Mouse (Mus musculus) hindlimb bud, embryonic 11.5 days (tissue): Measurements from ENCODE around the gene Asic1.
"Not testable (repeated sequence)": the region's sequence is repeated elsewhere in the genome, so short reads cannot be mapped to it uniquely, and the experiment has no call there.

ENCODE experiments used
- DNase-seq: peaks from one replicate; pipeline ENCODE4 v3.0.0-alpha.2; 2012; ENCODE audit warnings: low read depth, low spot score; ENCODE audit errors: extremely low spot score

Asic1 gene

DNA sequence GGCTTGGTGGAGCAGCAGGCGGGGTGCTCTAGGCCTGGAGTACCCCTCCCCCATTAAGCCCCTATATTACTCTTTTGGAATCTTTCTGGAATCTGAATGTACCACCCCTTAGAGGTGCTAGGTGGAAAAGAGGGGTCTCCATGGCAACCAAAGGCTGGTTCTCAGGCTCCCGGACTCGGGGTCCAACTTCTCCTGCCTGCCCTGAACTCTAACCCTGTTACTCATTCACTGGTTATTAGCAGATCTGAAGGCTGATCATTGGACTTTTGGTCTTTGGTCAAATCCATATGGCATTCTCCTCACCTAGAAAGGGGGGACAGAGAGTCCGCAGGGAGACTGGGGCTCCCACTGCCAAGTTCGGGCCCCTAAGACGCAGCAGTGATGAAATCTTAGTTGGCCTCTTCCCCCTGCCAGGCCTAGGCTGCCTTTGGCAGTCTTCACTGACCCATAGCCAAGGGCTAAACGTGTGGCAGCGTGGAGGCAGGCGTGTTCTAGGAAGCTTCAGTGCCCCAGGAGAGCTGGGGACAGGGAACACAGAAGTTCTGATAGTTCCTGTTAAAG lies 48.4 kb downstream of the Asic1 start:
- no peak for DNase-seq

DNA sequence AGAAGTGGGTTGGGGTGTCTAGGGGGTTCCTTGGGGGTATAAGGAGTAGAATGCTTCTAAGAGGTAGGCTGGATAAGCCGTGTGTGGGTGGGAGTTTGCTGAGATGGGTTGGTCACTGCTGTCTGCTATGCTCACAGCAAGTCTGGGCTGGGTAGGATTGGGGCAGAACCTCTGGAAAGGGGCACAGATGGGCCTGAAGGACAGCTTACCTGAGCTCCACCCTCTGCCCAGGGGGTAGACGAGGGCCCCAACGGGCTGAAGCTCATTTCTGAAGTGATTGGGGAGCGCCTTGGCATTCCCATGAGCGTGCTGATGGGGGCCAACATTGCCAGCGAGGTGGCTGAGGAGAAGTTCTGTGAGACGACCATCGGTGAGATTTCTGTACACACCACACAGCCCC lies 49.7 kb downstream of the Asic1 start:
- DNase-seq, result no peak

DNA sequence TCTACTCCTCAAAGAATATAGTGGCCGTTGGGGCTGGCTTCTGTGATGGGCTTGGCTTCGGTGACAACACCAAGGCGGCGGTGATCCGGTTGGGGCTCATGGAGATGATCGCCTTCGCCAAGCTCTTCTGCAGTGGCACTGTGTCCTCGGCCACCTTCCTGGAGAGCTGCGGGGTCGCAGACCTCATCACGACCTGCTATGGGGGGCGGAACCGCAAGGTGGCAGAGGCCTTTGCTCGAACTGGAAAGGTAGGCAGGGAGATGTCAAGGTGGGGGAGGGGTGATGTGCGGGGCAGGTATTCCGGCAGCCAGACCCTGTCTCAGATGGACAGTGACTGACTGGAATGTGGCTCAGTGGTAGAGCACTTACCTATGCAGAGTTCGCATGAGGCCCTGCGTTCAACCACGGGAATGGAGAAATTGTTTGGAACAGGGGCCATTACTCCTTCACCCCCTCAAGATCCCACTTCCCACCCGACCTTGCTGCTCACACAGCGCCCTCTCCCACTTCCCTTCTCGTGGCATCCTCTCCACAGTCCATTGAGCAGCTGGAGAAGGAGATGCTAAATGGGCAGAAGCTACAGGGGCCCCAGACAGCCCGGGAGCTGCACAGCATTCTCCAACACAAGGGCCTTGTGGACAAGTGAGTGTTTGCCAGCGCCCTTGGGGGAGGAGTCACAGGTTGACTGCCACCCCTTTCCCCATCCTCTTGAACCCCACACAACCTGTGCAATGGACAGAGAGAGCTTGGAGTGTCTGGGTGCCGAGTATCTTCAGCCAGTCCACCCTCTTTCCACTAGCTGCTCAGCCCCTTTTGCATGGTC lies 52.0 kb downstream of the Asic1 start:
- no peak for DNase-seq

DNA sequence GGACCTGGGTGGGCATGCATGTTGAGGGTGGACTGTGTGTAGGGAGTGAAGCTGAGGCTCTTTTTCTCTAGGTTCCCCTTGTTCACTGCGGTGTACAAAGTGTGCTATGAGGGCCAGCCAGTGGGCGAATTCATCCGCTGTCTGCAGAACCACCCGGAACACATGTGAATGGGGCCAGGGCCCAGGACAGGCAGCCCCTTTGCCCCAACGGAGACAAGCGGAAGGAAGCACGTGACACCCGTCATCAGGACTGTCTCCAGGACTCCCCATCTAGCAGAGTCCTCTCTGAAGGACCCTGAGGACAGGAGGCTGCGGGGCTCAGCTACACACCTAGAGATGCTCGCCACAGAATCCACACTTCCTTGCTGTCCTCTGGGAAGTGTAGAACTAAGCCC lies 52.9 kb downstream of the Asic1 start:
- DNase-seq, result no peak

DNA sequence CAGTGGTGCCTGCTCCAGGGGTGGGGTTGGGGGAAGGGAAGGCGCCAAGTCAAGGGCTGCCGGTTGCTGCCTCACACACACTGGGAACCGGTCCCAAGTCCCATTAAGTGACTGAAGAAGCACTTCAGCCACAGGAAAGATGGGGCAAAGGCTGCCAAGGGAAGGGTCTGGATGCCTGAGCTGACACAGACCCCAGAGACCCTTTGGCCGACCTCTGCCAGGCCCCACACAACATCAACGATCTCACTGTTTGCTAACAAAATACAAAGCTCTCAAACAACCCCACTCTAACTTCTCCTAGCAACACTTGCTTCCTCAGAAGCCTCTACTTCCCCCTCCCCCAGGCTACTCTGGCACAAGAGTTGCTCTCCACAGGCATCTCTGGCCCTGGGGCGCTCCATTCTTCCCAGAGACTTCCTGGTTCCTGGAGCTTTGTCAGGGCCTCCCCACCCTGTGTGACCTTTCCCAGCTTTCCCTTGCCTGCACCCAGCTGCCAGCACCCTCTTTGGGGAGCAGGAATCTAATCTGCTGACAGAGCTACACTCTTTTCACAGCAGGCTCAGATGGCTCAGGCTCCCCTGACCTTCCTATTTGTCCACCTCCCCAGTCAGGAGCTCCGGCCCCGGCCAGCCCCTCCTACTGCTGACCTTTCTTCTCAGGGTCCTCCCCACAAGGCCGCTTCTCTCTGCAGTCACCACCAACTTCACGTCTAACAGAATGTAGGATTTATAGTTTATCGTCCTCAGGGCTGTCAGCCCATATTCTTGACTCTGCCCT lies 53.5 kb downstream of the Asic1 start:
- DNase-seq, result no peak

DNA sequence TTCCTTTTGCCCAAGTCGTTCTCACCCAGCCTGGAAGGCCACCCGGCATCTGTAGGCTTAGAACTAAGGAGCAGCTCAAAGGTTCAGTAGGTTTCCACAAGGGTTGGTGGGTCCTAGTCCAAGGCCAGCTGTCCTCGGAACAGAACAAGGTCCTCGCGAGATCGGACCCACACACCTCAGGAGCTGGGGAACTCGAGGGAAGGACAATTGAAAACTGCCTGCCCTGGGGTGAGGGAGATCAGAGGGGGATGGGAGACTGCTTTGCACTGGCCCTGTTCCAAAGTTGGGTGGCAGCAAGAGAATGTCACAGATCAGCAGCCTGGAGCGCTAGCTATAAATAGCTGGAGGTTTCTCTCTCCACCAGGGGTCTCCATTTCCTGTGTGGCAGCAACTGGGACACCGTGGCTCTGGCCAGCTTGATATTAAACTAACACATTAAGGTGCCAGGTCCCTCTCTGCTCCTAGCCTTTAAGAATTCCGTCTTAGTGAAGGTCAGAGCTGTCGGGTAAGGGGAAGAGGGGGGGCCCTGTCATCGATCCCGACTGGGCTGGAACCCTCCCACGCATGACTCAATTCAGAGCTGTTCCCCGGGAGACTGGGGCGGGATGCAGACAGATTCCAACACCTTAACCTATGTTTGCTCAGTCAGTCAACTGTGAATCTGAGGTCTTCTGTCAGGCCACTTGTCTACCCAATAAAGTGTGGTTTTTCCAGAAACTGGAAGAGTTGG lies 54.3 kb downstream of the Asic1 start:
- DNase-seq, result no peak

DNA sequence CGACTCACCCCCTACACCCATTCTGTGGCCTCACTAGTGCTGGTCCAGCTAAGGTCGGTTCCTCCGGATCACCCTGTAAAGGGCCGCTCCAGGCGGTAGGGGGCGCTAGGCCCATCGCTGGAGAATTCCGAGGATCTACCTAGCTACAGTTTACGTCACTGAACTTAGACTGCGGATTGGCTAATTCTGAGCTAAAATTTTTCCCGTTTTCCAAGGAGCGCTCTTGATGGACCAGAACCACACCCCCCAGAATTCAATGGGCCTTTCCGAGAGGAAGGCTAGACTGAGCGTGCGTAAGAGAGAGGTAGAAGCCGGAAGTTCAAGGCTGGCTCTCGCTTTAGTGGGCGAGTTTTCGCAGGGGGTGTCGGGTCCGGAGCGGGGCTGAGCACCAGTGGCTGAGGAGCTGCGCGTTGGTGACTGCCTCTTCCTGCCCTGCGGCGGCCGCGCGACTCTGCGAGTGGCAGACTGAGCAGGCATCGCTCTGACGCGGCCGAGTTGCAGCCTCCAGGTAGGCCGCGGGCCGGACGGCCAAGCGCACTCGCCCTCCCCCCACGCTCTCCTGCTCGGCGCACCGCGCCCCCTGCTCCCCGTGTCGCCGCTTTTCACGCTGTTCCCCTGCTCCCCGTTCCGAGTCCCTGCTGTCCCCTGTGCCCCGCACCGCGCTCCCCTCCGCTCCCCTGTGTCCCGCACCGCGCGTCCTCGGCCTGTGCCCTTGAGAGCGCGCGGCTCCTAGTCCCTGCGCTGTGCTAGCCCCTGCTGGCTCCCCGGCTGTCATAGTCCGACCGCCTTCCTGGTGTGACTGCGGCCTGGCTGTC lies 55.4 kb downstream of the Asic1 start, which contains the start of gene Cox14:
Gene Cox14, plus strand, starts transcription at position 278 of the 815 bp plus-strand sequence.
- peak; percentile 100 for DNase-seq

DNA sequence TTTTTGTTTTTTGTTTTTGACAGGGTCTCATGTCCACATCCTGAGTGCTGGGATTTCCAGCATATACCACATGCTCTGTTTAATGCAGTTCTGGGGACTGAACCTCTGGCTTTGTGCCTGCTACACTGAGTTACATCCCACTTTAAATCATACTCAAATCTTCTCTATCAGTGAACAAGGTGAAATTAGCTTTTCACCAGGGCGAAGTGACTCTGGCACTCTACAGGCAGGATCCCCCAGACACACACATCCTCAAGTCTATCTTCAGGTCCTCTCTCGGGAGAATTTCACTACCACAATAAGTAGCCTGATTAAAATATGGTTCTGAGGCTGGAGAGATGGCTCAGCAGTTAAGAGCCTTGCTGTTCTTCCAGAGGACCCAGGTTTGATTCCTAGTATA lies 56.4 kb downstream of the Asic1 start:
- no peak for DNase-seq

DNA sequence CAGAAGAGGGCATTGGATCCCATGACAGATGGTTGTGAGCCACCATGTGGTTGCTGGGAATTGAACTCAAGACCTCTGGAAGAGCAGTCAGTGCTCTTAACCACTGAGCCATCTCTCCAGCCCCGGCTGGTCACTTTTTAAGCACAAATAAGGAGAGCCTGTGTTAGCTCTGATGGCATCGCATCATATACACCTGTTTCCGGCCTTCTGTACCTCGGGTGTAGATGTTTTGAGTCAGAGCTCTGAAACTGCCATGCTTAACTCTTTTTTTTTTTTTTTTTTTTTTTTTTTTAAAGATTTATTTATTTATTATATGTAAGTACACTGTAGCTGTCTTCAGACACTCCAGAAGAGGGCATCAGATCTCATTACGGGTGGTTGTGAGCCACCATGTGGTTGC lies 56.9 kb downstream of the Asic1 start:
- DNase-seq, result not testable (repeated sequence)

DNA sequence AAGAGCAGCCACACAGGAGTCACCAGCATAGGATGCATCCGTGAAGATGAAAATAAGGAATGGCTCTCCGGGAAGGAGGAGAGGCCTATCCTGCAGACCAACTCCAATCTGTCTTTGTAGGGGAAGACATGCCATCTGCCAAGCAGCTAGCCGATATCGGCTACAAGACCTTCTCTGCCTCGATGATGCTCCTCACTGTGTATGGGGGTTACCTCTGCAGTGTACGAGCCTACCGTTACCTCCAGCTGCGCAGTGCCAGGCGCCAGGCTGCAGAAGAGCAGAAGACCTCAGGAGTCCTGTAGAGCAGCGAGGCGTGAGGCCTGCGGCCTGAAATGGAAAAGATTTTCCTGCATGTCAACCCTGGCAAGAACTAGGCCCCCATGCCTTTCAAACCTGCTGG lies 57.4 kb downstream of the Asic1 start:
- no peak for DNase-seq

DNA sequence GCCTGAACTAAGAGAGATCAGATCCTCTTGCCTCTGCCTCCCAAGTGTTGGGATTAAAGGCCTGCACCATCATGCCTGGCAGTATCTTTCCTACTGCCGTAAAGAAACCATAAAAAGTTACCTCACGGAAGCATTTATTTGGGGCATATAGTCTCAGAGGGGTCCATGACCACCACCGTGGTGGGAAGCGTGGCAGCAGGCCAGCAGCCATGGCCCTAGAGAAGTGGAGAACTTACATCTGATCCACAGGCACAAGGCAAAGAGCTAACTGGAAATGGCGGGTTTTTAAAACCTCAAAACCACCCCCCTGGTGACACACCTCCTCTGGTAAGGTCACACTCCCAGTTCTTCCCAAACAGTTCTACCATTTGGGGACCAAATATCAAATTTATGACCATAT lies 58.0 kb downstream of the Asic1 start:
- DNase-seq, result no peak

DNA sequence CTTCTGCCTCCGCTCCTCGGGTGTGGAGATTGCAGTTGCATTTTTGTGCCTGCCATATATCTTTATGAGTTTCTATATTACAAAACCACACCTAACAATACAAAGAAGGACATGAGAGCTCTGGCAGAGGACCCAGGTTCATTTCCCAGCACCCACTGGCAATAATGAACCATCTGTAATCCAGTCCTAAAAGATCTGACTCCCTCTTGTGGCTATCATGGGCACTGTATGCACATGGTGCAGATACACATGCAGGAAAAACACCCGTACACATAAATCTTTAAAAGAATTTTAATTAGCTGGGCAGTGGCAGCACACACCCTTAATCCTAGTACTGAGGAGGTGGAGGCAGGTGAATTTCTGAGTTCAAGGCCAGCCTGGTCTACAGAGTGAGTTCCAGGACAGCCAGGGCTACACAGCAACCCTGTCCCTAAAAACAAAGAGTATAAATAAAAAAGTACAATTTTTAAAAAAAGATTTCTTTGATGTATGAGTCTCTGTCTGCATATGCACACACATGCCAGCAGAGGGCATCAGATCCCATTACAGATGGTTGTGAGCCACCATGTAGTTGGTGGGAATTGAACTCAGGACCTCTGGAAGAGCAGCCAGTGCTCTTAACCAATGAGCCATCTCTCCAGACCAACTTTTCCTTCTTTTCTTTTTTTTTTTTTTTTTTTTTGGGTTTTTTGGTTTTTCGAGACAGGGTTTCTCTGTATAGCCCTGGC lies 59.1 kb downstream of the Asic1 start:
- DNase-seq, result no peak

DNA sequence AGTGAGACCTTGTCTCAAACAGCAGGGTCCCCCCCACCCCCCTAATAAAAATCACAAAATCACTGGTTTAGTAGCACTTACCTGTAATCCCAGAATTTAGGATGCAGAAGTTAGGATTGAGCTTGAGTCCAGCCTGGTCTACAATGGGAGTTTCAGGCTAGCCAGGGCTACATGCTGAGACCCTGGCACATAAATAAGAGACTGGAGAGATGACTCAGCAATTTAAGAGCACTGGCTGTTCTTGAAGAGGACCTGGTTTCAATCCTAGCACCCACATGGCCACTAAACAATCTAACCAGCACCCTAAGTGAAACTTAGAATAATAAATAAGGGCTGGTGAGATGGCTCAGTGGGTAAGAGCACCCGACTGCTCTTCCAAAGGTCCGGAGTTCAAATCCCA lies 61.0 kb downstream of the Asic1 start:
- no peak for DNase-seq

DNA sequence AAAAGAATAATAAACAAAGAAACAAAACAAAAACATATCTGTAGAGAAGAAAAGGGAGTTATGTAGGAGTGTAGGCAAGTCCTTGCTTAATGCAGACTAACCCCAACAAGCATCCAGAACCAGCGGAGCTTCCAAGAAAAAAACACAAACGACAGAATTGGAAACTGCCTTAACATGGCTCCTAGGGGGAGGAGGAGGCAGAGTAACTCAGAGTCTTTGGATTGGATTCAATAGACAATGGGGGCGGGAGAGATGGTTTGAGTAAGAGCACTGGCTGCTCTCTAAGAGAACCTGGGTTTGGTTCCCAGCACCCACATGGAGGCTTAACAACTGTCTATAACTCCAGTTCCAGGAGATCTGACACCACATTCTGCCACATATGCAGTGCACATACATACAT lies 61.5 kb downstream of the Asic1 start:
- no peak for DNase-seq

DNA sequence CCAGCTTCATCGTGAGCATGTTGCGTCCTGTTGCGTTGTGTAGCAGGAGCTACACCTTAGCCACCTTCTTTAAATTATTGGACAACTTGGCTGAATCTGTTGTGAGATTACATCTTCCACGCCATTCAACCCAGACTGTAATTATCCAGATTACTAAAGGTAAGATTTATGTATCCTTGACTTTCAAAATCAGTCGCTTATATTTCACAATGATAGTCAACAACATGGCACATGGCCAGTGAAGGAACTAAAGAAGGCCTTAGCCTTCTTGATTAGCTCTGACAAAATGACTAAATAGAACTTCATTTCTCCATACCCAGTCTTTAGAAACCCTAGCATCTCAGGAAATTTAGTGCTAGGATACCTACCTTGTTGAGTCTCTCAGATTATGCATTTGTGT lies 63.0 kb downstream of the Asic1 start:
- no peak for DNase-seq

DNA sequence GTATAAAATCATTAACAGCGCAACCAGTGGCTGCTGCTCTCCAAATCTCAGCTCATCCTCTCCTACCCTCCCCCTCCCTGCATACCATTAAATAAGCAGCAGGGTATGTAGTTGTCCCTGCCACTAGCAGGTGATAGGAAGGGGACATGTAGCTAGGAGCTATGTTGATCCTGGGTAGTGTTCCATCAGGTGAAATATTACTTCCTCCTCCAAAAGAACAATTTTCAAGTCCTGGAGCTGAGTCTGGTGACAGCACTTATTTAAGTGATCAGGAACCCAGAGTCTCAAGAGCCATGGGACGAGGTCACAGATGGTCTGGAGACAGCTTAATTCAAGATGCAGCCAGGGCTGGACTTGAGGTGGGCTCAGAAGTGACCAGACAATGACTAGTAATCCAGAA lies 65.5 kb downstream of the Asic1 start:
- DNase-seq, result no peak

DNA sequence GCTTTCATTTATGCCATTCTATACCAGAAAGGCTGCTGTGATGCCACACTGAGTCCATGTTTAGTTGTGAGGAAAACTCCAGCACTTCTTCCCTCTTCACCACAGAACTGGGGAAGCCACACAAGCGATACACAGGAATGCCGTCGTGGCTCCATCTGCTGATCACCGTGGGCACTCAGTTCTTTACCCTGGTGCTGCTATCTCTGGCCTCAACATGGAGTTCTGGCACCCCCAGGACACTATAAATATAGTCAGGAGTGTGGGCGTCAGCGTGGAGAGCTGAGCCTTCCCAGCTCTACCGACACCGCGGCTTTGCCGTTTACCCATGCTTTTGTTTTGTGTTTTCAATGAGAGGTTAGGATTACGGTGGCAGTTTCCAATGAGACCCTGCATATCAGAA lies 66.5 kb downstream of the Asic1 start:
- no peak for DNase-seq

DNA sequence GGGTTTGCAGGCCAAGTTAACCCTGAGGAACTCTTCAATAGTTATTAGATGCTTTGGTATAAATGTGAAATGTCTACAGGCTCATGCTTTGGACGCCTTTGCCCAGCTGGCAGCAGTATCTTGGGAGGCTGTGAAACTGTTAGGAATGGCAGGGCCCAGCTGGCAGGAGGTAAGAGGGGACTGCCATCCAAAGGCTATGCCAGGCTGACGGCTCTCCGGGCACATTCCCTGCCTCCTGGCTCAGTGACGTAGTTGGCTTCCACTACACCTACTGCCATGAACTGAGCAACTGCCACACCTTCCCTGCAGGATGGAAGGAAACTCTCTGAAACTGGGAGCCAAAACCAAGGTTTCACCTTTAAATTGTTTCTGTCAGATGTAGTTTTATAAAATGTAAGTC lies 70.1 kb downstream of the Asic1 start:
- DNase-seq, result no peak
